Mouse (Mus musculus) spleen, adult 12 weeks (tissue): ENCODE measurements around the gene Tipin.

ENCODE experiments used
- DNase-seq: peaks from one replicate; pipeline ENCODE4 v3.0.0; 2022; ENCODE audit warnings: low spot score

The Tipin gene

GRCm38 (mm10) chr9:64345931-64346330 is 64.5 kb downstream of the Tipin start:
- no peak for DNase-seq

- no peak for DNase-seq
Observed at GRCm38 (mm10) chr9:64347377-64347776, 66.0 kb downstream of the Tipin start.

GRCm38 (mm10) chr9:64349490-64349889 is 68.1 kb downstream of the Tipin start:
- no peak for DNase-seq

- peak; percentile 13 for DNase-seq
Observed at GRCm38 (mm10) chr9:64351191-64351590, 69.8 kb downstream of the Tipin start.
